Mouse (Mus musculus) heart, adult 2 months (tissue): Measurements from ENCODE around the gene Foxp1.

ENCODE experiments used
- CTCF ChIP-seq: fragments of 200-600 bp; IDR thresholded peaks from 2 replicates; pipeline ENCODE4 v1.8.1; 2022; ENCODE audit warnings: antibody characterized with exemption, mild to moderate bottlenecking, moderate library complexity
- EP300 ChIP-seq: fragments of 200-500 bp; IDR thresholded peaks from 2 replicates; pipeline ENCODE4 v1.6.1; 2011; ENCODE audit warnings: low read depth, low read length, control low read depth; ENCODE audit not compliant: insufficient read depth
- POLR2A ChIP-seq: fragments of 200-500 bp; IDR thresholded peaks from 2 replicates; pipeline ENCODE4 v1.6.1; 2011; ENCODE audit warnings: mild to moderate bottlenecking, low read depth, low read length, control low read depth; ENCODE audit not compliant: insufficient read depth

GRCm38 (mm10) chr6:99263886-99264185 is 258.7 kb downstream of the Foxp1 start:
- TF ChIP-seq POLR2A (no peak), EP300 (no peak), CTCF (no peak)
